Mouse (Mus musculus): ENCODE measurements around the gene Abhd18. TPM values are rescaled to one million over a fixed set of nuclear protein-coding genes. Genes with fewer than 3 reads are reported as not detected.

Gene Abhd18
- total and polyA plus RNA-seq, 3 experiments, result 1.5 to 29.1 (median 27.6) TPM

DNA sequence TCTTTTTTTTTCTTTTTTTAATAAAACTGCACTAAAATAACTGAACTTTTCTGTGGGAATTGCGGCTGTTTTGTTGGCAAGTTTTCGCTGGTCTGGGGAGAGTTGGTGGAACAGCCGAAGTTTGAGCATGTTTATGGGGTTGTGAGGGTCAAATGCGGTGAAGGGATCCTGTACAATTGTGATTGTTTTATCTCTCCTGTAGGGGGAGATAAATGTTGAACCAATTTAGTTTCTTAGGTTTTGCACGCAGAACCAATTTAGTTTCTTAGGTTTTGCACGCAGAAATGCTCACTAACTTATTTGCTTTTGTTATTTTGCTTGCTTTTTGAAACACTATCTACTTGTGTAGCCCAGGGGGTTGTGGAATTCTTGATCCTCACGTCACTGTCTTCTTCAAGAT lies 104.6 kb downstream of the Abhd18 start:
- Histone ChIP-seq H3K4me3 (ENCODE audit: low read depth, low read length) (peak overlapping the region; percentile 91), H3K27me3 (ENCODE audit: insufficient read depth, low read length) (no peaks in the 10 kb centered on the region), H3K36me3 (replicated peaks) (no peaks in the 10 kb centered on the region), H3K4me1 (ENCODE audit: insufficient read depth, low read depth, low read length) (peaks cover 41% of the 10 kb centered on the region), H3K9me3 (replicated peaks) (no peaks in the 10 kb centered on the region)
- peak; percentile 27 for DNase-seq (ENCODE audit: low spot score)
- TF ChIP-seq CTCF (IDR thresholded peaks at IDR 0.05; ENCODE audit: low read depth, low read length), result 0 out of 2 replicates have a peak, but pooled peaks have one; percentile 19
- no peak for TF ChIP-seq POLR2AphosphoS5 (IDR thresholded peaks at IDR 0.05; ENCODE audit: insufficient replicate concordance, low read depth, low read length)
- no peak for ATAC-seq (ENCODE audit: extremely low read depth, insufficient number of reproducible peaks, low FRiP score, poor library complexity, severe bottlenecking)

DNA sequence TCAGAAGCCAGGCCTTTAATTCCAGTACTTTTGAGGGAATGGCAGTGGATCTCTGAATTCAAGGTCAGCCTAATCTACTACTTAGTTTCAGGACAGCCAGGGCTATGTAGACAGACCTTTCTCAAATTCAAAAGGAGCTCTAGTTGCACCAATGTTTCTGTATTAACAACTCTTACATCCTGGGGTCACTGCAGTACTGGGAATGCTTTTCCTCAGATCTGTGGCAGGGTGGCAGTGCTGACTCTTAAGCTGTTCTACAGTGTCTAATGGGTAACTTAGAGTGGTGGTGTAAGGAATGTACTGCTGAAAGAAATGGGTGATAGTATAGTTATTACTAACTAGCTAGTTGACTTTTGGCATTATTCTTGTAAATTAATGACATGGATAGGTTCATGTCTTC lies 105.8 kb downstream of the Abhd18 start:
- Histone ChIP-seq H3K27me3 (ENCODE audit: insufficient read depth, low read length) (no peaks in the 10 kb centered on the region), H3K9me3 (replicated peaks) (no peaks in the 10 kb centered on the region), H3K4me3 (ENCODE audit: low read depth, low read length) (no peak overlapping the region), H3K4me1 (ENCODE audit: insufficient read depth, low read depth, low read length) (peaks cover 44% of the 10 kb centered on the region), H3K36me3 (replicated peaks) (no peaks in the 10 kb centered on the region)
- ATAC-seq (ENCODE audit: extremely low read depth, insufficient number of reproducible peaks, low FRiP score, poor library complexity, severe bottlenecking) (no peak), DNase-seq (ENCODE audit: low spot score) (no peak)
- TF ChIP-seq GATA2 (IDR thresholded peaks at IDR 0.05; ENCODE audit: borderline replicate concordance, low read depth, low read length) (no peak), TAL1 (conservative IDR thresholded peaks at IDR 0.05; ENCODE audit: low read depth, low read length) (no peak), GATA1 (IDR thresholded peaks at IDR 0.05; ENCODE audit: borderline replicate concordance, low read length) (no peak), CTCF (IDR thresholded peaks at IDR 0.05; ENCODE audit: low read depth, low read length) (no peak)

- H3K4me1 ChIP-seq (ENCODE audit: insufficient read depth, low read depth, low read length), result peaks cover 41% of the 10 kb centered on the region
- peaks cover 7% of the 10 kb centered on the region for H3K36me3 ChIP-seq (replicated peaks)
- H3K4me3 ChIP-seq (ENCODE audit: low read depth, low read length), result no peak overlapping the region
- H3K27me3 ChIP-seq (ENCODE audit: insufficient read depth, low read length), result no peaks in the 10 kb centered on the region
- TF ChIP-seq GATA1 (IDR thresholded peaks at IDR 0.05; ENCODE audit: borderline replicate concordance, low read length), result no peak
- no peak for TF ChIP-seq TAL1 (conservative IDR thresholded peaks at IDR 0.05; ENCODE audit: low read depth, low read length)
- TF ChIP-seq GATA2 (IDR thresholded peaks at IDR 0.05; ENCODE audit: borderline replicate concordance, low read depth, low read length), result no peak
- TF ChIP-seq CTCF (IDR thresholded peaks at IDR 0.05; ENCODE audit: low read depth, low read length), result no peak
- no peak for TF ChIP-seq POLR2AphosphoS5 (IDR thresholded peaks at IDR 0.05; ENCODE audit: insufficient replicate concordance, low read depth, low read length)
- ATAC-seq (ENCODE audit: extremely low read depth, insufficient number of reproducible peaks, low FRiP score, poor library complexity, severe bottlenecking) (no peak), DNase-seq (ENCODE audit: low spot score) (no peak)
- no peaks in the 10 kb centered on the region for H3K9me3 ChIP-seq (replicated peaks)
These were observed 108.0 kb downstream of the Abhd18 start for GRCm38 (mm10) chr3:40954792-40955191.

- Histone ChIP-seq H3K9me3 (replicated peaks) (no peaks in the 10 kb centered on the region; the same call in 1 of the 2 replicates), H3K27me3 (ENCODE audit: insufficient read depth, low read length) (no peaks in the 10 kb centered on the region), H3K36me3 (replicated peaks) (peaks cover 9% of the 10 kb centered on the region), H3K4me3 (ENCODE audit: low read depth, low read length) (no peak overlapping the region), H3K4me1 (ENCODE audit: insufficient read depth, low read depth, low read length) (peaks cover 30% of the 10 kb centered on the region)
- ATAC-seq (ENCODE audit: extremely low read depth, insufficient number of reproducible peaks, low FRiP score, poor library complexity, severe bottlenecking), result no peak
- TF ChIP-seq GATA2 (IDR thresholded peaks at IDR 0.05; ENCODE audit: borderline replicate concordance, low read depth, low read length), result no peak
- TF ChIP-seq POLR2AphosphoS5 (IDR thresholded peaks at IDR 0.05; ENCODE audit: insufficient replicate concordance, low read depth, low read length), result no peak
- TF ChIP-seq GATA1 (IDR thresholded peaks at IDR 0.05; ENCODE audit: borderline replicate concordance, low read length), result no peak
- TF ChIP-seq TAL1 (conservative IDR thresholded peaks at IDR 0.05; ENCODE audit: low read depth, low read length), result no peak
- no peak for TF ChIP-seq CTCF (IDR thresholded peaks at IDR 0.05; ENCODE audit: low read depth, low read length)
- DNase-seq (ENCODE audit: low spot score), result no peak
These were observed 112.1 kb downstream of the Abhd18 start for GRCm38 (mm10) chr3:40958831-40959230.

GRCm38 (mm10) chr3:40980758-40981157 lies 134.0 kb downstream of the Abhd18 start:
- H3K36me3 ChIP-seq (replicated peaks), result peaks cover 43% of the 10 kb centered on the region
- DNase-seq (ENCODE audit: low spot score), result no peak
- ATAC-seq (ENCODE audit: extremely low read depth, insufficient number of reproducible peaks, low FRiP score, poor library complexity, severe bottlenecking), result no peak
- no peaks in the 10 kb centered on the region for H3K4me1 ChIP-seq (ENCODE audit: insufficient read depth, low read depth, low read length)
- H3K9me3 ChIP-seq (replicated peaks), result no peaks in the 10 kb centered on the region
- H3K27me3 ChIP-seq (ENCODE audit: insufficient read depth, low read length), result no peaks in the 10 kb centered on the region
- H3K4me3 ChIP-seq (ENCODE audit: low read depth, low read length), result no peak overlapping the region
- TF ChIP-seq GATA1 (IDR thresholded peaks at IDR 0.05; ENCODE audit: borderline replicate concordance, low read length), result no peak
- TF ChIP-seq POLR2AphosphoS5 (IDR thresholded peaks at IDR 0.05; ENCODE audit: insufficient replicate concordance, low read depth, low read length), result no peak
- TF ChIP-seq GATA2 (IDR thresholded peaks at IDR 0.05; ENCODE audit: borderline replicate concordance, low read depth, low read length), result no peak
- TF ChIP-seq TAL1 (conservative IDR thresholded peaks at IDR 0.05; ENCODE audit: low read depth, low read length), result no peak
- no peak for TF ChIP-seq CTCF (IDR thresholded peaks at IDR 0.05; ENCODE audit: low read depth, low read length)

DNA sequence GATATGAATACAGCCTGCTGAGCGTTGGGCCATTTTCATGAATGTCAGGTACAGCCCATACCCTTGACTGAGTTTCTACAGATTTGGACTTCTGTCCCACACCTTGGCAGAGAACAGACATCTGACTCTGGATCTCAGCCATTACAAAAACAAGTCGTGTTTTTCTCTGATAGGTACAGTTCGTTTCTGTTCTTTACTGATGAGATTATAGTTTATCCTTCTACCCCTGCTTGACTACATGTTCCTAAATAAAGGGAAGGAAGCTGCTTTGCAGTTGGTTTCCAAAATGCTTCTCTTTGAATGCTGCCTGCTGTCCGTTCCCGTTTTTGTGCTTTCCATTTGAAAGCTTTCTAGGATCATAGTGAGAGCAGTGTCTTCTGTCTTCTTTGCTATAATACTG lies 140.8 kb downstream of the Abhd18 start:
- no peak for DNase-seq (ENCODE audit: low spot score)
- peaks cover 37% of the 10 kb centered on the region for H3K36me3 ChIP-seq (replicated peaks)
- H3K9me3 ChIP-seq (replicated peaks), result no peaks in the 10 kb centered on the region
- TF ChIP-seq POLR2AphosphoS5 (IDR thresholded peaks at IDR 0.05; ENCODE audit: insufficient replicate concordance, low read depth, low read length) (no peak), GATA2 (IDR thresholded peaks at IDR 0.05; ENCODE audit: borderline replicate concordance, low read depth, low read length) (no peak), GATA1 (IDR thresholded peaks at IDR 0.05; ENCODE audit: borderline replicate concordance, low read length) (no peak), TAL1 (conservative IDR thresholded peaks at IDR 0.05; ENCODE audit: low read depth, low read length) (no peak), CTCF (IDR thresholded peaks at IDR 0.05; ENCODE audit: low read depth, low read length) (no peak)
- H3K4me1 ChIP-seq (ENCODE audit: insufficient read depth, low read depth, low read length), result no peaks in the 10 kb centered on the region
- no peak overlapping the region for H3K4me3 ChIP-seq (ENCODE audit: low read depth, low read length)
- no peaks in the 10 kb centered on the region for H3K27me3 ChIP-seq (ENCODE audit: insufficient read depth, low read length)
- no peak for ATAC-seq (ENCODE audit: extremely low read depth, insufficient number of reproducible peaks, low FRiP score, poor library complexity, severe bottlenecking)

Other genes starting within 250 kb of the Abhd18 start
- not detected in 2 replicates for gene Slc25a31, start 138.1 kb upstream of the Abhd18 start, total RNA-seq (2014; fragmentation: Nextera tagmentation)
- 0.16 TPM in 1 of 2 replicates, not detected in the other for gene Slc25a31, start 138.1 kb upstream of the Abhd18 start, total RNA-seq (2017)
- gene Slc25a31, start 138.1 kb upstream of the Abhd18 start, polyA plus RNA-seq (2012), result not detected in 2 replicates
- gene Hspa4l, start 102.5 kb upstream of the Abhd18 start, total RNA-seq (2014; fragmentation: Nextera tagmentation), result 53.8 and 79.6 TPM in 2 replicates
- gene Hspa4l, start 102.5 kb upstream of the Abhd18 start, total RNA-seq (2017), result 49.0 and 67.8 TPM in 2 replicates
- 12.8 and 13.2 TPM in 2 replicates for gene Hspa4l, start 102.5 kb upstream of the Abhd18 start, polyA plus RNA-seq (2012)
- gene Plk4, start 47.0 kb upstream of the Abhd18 start, total RNA-seq (2014; fragmentation: Nextera tagmentation), result 115 and 124 TPM in 2 replicates
- 84.9 and 95.3 TPM in 2 replicates for gene Plk4, start 47.0 kb upstream of the Abhd18 start, total RNA-seq (2017)
- 16.3 and 19.2 TPM in 2 replicates for gene Plk4, start 47.0 kb upstream of the Abhd18 start, polyA plus RNA-seq (2012)
- 23.5 and 26.3 TPM in 2 replicates for gene Mfsd8, start 84 bp upstream of the Abhd18 start, total RNA-seq (2014; fragmentation: Nextera tagmentation)
- gene Mfsd8, start 84 bp upstream of the Abhd18 start, total RNA-seq (2017), result 7.0 and 7.3 TPM in 2 replicates
- 0.83 and 1.3 TPM in 2 replicates for gene Mfsd8, start 84 bp upstream of the Abhd18 start, polyA plus RNA-seq (2012)
- gene 1700034I23Rik, start 55.6 kb downstream of the Abhd18 start, total RNA-seq (2014; fragmentation: Nextera tagmentation), result not detected in 2 replicates
- 0.22 TPM in 1 of 2 replicates, not detected in the other for gene 1700034I23Rik, start 55.6 kb downstream of the Abhd18 start, total RNA-seq (2017)
- not detected in 2 replicates for gene 1700034I23Rik, start 55.6 kb downstream of the Abhd18 start, polyA plus RNA-seq (2012)
- gene Larp1b, start 102.9 kb downstream of the Abhd18 start, total RNA-seq (2014; fragmentation: Nextera tagmentation), result 68.6 and 76.3 TPM in 2 replicates
- 46.2 and 60.7 TPM in 2 replicates for gene Larp1b, start 102.9 kb downstream of the Abhd18 start, total RNA-seq (2017)
- 31.1 and 36.0 TPM in 2 replicates for gene Larp1b, start 102.9 kb downstream of the Abhd18 start, polyA plus RNA-seq (2012)
- gene Pgrmc2, start 236.1 kb downstream of the Abhd18 start, total RNA-seq (2014; fragmentation: Nextera tagmentation), result 20.2 and 26.9 TPM in 2 replicates
- 12.9 and 15.4 TPM in 2 replicates for gene Pgrmc2, start 236.1 kb downstream of the Abhd18 start, total RNA-seq (2017)
- 14.0 and 16.8 TPM in 2 replicates for gene Pgrmc2, start 236.1 kb downstream of the Abhd18 start, polyA plus RNA-seq (2012)

All from G1E (cell line).